Mouse (Mus musculus) liver, embryonic 11.5 days (tissue): ENCODE results near the gene Chia1. TPM values are rescaled to one million over a fixed set of nuclear protein-coding genes. Genes with fewer than 3 reads are reported as not detected.
"Not testable (repeated sequence)": the region's sequence is repeated elsewhere in the genome, so short reads cannot be mapped to it uniquely, and the experiment has no call there.

ENCODE experiments used
- ATAC-seq: fragments of 200-750 bp; cut with Nextera tagmentation; replicated peaks from 2 replicates; pipeline ENCODE4 v1.8.0; 2017; ENCODE audit warnings: moderate number of reproducible peaks, mild to moderate bottlenecking, moderate TSS enrichment, moderate library complexity; ENCODE audit not compliant: low FRiP score
- DNase-seq: peaks from one replicate; pipeline ENCODE4 v3.0.0-alpha.2; 2017; ENCODE audit warnings: low spot score
- H3K27ac ChIP-seq: fragments of 300-500 bp; sonication (generic); 2 replicates; pipeline ENCODE4 v1.5.1; 2014; ENCODE audit warnings: mild to moderate bottlenecking, low read depth, low read length, control low read depth
- H3K27me3 ChIP-seq: fragments of 300-500 bp; sonication (generic); replicated peaks from 2 replicates; pipeline ENCODE4 v1.6.1; 2014; ENCODE audit warnings: low read length, mixed read lengths; ENCODE audit not compliant: control insufficient read depth, insufficient read depth
- H3K36me3 ChIP-seq: fragments of 300-500 bp; sonication (generic); 2 replicates; pipeline ENCODE4 v1.6.1; 2014; ENCODE audit warnings: mild to moderate bottlenecking, low read length, moderate library complexity, mixed read lengths; ENCODE audit not compliant: control insufficient read depth, insufficient read depth
- H3K4me1 ChIP-seq: fragments of 300-500 bp; sonication (generic); replicated peaks from 2 replicates; pipeline ENCODE4 v1.6.1; 2014; ENCODE audit warnings: low read length, mixed read lengths; ENCODE audit not compliant: control insufficient read depth, insufficient read depth
- H3K4me2 ChIP-seq: fragments of 300-500 bp; sonication (generic); 2 replicates; pipeline ENCODE4 v1.6.1; 2014; ENCODE audit warnings: mild to moderate bottlenecking, control low read depth, moderate library complexity
- H3K4me3 ChIP-seq: fragments of 300-500 bp; sonication (generic); 2 replicates; pipeline ENCODE4 v1.5.1; 2014; ENCODE audit warnings: low read depth, low read length, control low read depth
- H3K9ac ChIP-seq: fragments of 300-500 bp; sonication (generic); 2 replicates; pipeline ENCODE4 v1.6.1; 2014; ENCODE audit warnings: low read depth, low read length, control low read depth
- H3K9me3 ChIP-seq: fragments of 300-500 bp; sonication (generic); 2 replicates; pipeline ENCODE4 v1.6.1; 2016; ENCODE audit warnings: low read length, inconsistent platforms, mixed read lengths; ENCODE audit not compliant: control insufficient read depth
- WGBS: fragments of 180-500 bp; shearing (Covaris S2); extraction: QIAGEN DNeasy Blood & Tissue Kit; methylation state at CpG from one replicate; pipeline ENCODE4 v1.1.7; 2014; 5-methylcytosine and 5-hydroxymethylcytosine counted together
- polyA plus RNA-seq: library from polyadenylated mRNA; unstranded; fragments of >200 nt; fragmentation: Nextera tagmentation; extraction: Ambion mirVana; gene quantifications from 2 replicates; pipeline ENCODE4 v1.2.1, GENCODE M21; 2014

The Chia1 gene
- polyA plus RNA-seq, 1 experiment from 2014 or later: not detected

DNA sequence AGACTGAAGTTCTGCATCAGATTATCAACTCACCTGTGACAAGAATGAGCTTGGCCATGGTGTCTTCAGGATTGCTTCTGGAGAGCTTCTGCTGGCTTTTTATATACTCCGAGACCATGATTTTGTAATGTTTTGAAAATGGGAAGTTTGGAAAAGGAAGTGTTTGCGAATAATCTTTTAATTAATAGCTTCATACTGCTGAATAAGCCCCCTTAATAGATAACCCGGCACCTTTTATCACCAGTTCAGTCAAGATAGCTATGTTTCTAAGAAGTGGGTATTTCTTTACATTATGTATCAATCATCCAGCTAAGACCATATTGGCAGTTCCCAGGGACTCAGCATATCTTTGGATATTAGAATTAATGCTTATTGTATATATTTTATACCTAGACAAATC is 54.4 kb downstream of the Chia1 start, which contains the start of gene Chil3:
Gene Chil3 (minus strand): TSS at position 101 of the 400 bp plus-strand sequence.
- no peaks in the 10 kb centered on the region for H3K4me1 ChIP-seq
- H3K27me3 ChIP-seq: no peaks in the 10 kb centered on the region
- ATAC-seq: no peak
- no peak within 1 kb of the TSS for H3K9ac ChIP-seq
- no peak within 1 kb of the TSS for H3K4me3 ChIP-seq
- WGBS: 68% methylated on average over 3 of the region's 3 CpGs
- no peaks in the 10 kb centered on the region; the same call in 1 of the 2 replicates for H3K9me3 ChIP-seq
- H3K4me2 ChIP-seq: no peak within 1 kb of the TSS
- no peaks in the 10 kb centered on the region for H3K36me3 ChIP-seq
- H3K27ac ChIP-seq: no peak within 1 kb of the TSS
- DNase-seq: no peak

DNA sequence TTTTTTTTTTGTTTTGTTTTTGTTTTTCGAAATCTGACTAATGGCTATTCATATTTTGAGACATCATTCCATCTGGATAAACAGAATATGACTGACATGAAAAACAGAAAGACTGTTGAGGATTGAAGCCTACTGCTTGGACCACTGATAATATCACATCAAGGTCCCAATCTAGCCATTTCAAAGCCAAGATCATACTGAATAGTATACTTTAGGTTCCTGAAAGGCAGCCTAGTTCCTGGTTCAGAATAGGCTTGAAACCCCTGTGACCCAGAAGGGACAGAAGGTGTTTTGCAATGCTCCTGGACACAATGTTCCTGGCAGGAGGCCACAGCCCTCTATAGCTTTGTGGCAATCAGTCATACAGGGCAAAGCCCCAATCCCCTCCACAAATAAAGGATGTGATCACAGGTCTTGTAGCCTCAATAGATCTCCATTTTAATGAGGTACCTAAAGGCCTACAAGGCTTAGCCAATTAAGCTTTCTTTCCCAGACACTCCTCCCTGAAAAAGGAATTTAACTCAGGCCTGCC is 57.6 kb downstream of the Chia1 start:
- no peak overlapping the region for H3K4me2 ChIP-seq
- no peaks in the 10 kb centered on the region for H3K27me3 ChIP-seq
- H3K9ac ChIP-seq: no peak overlapping the region
- WGBS: 43% methylated on average over 1 of the region's 1 CpGs
- DNase-seq: no peak
- H3K4me1 ChIP-seq: no peaks in the 10 kb centered on the region
- no peak overlapping the region for H3K27ac ChIP-seq
- no peaks in the 10 kb centered on the region; the same call in 1 of the 2 replicates for H3K9me3 ChIP-seq
- H3K36me3 ChIP-seq: no peaks in the 10 kb centered on the region
- no peak overlapping the region for H3K4me3 ChIP-seq
- no peak for ATAC-seq

DNA sequence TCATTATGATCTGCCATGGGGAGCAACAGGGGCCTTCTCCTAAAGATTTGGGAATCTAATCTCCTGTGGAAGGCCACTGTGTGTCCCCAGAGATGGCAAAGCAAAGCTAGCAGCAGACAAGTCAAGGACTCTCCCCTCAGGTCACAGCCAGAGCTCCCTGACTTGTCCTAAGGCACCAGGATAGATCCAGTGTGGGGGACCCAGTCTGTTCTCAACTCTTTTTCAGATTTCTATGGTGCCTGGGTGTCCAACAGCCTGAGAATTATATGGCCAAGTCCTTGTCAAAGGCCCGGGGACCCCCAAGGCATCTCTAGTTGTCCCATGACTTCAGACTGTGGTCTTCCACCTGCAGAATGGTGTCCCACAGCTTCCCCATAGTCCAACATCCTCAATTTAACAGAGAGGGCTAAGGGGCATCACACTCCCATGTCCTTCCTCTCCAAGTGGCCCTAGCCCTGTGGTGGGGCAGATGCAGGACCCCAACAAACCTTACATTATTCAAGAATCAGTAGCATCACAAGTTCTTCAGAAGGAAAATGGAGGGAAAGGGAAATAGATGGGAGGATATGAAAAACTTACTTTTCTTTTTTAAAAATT is 58.2 kb downstream of the Chia1 start:
- Histone ChIP-seq H3K4me1 (no peaks in the 10 kb centered on the region), H3K36me3 (no peaks in the 10 kb centered on the region), H3K4me2 (no peak overlapping the region), H3K27me3 (no peaks in the 10 kb centered on the region), H3K27ac (no peak overlapping the region), H3K9ac (no peak overlapping the region), H3K4me3 (no peak overlapping the region), H3K9me3 (no peaks in the 10 kb centered on the region; the same call in 1 of the 2 replicates)
- DNase-seq: no peak
- ATAC-seq: peak; percentile 62
- 86% methylated on average over 1 of the region's 1 CpGs for WGBS

DNA sequence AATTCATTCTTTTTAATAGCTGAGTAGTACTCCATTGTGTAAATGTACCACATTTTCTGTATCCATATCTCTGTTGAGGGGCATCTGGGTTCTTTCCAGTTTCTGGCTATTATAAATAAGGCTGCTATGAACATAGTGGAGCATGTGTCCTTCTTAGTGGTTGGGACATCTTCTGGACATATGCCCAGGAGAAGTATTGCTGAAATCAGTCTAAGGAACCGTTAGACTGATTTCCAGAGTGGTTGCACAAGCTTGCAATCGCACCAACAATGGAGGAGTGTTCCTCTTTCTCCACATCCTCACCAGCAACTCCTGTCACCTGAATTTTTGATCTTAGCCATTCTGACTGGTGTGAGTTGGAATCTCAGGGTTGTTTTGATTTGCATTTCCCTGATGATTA is 59.5 kb downstream of the Chia1 start:
- H3K4me1 ChIP-seq, ATAC-seq, H3K4me2 ChIP-seq, DNase-seq, H3K9me3 ChIP-seq, H3K4me3 ChIP-seq, H3K36me3 ChIP-seq, H3K27me3 ChIP-seq, H3K9ac ChIP-seq, H3K27ac ChIP-seq: not testable (repeated sequence)
- WGBS: 70% methylated on average over 2 of the region's 2 CpGs

DNA sequence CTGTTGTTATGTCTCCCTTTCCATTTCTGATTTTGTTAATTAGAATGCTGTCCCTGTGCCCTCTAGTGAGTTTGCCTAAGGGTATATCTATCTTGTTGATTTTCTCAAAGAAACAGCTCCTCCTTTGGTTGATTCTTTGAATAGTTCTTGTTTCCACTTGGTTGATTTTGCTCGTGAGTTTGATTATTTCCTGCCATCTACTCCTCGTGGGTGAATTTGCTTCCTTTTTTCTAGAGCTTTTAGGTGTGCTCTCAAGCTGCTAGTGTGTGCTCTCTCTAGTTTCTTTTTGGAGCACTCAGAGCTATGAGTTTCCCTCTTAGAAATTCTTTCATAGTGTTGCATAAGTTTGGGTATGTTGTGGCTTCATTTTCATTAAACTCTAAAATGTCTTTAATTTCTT is 61.9 kb downstream of the Chia1 start:
- not testable (repeated sequence) for H3K36me3 ChIP-seq, H3K4me2 ChIP-seq, ATAC-seq, H3K9ac ChIP-seq, DNase-seq, H3K4me3 ChIP-seq, H3K27me3 ChIP-seq, H3K4me1 ChIP-seq, H3K9me3 ChIP-seq, H3K27ac ChIP-seq
- WGBS: 55% methylated on average over 2 of the region's 2 CpGs

DNA sequence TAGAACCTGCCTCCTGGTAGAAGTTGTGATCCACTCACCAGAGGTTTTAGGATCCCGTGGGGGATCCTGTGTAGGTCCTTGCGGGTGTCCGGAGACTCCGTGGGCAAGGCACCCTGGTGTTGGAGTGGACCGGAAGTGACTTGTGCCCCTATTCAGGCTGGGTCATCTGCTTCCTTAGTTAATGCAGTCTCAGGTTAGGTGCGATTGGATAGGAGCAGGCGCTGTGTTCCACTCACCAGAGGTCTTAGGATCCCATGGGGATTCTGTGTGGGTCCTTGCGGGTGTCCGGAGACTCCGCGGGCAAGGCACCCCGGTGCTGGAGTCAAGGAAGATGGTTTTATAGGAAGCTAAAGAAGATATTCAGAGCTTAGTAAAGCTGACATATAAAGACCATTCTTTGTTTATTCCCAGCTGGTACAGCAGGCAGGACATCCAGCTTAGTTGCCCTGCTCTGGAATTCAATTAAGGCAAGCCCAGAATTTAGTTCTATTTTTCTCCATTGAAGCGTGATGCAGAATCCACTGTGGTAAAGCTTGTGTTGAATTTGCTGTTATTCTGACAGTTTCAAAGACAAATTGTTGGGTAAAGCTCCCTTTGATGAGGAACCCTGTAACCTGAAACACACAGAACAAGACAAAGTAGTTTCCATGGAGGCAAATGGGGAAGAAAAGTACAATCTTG is 64.6 kb downstream of the Chia1 start:
- Histone ChIP-seq H3K27ac (no peak overlapping the region), H3K4me3 (no peak overlapping the region), H3K4me2 (no peak overlapping the region), H3K9me3 (peaks cover 8% of the 10 kb centered on the region; the same call in 1 of the 2 replicates), H3K36me3 (no peaks in the 10 kb centered on the region), H3K27me3 (no peaks in the 10 kb centered on the region), H3K9ac (no peak overlapping the region), H3K4me1 (no peaks in the 10 kb centered on the region)
- WGBS: 83% methylated on average over 13 of the region's 13 CpGs
- ATAC-seq (no peak), DNase-seq (no peak)

Other genes starting within 250 kb of the Chia1 start
- gene Adora3, start 242.4 kb upstream of the Chia1 start, polyA plus RNA-seq: 0.36 and 0.92 TPM in 2 replicates
- 0.26 and 0.27 TPM in 2 replicates for gene Tmigd3, start 242.3 kb upstream of the Chia1 start, polyA plus RNA-seq
- gene I830077J02Rik, start 180.6 kb upstream of the Chia1 start, polyA plus RNA-seq: 5.6 and 5.9 TPM in 2 replicates
- 154 and 167 TPM in 2 replicates for gene Wdr77, start 153.9 kb upstream of the Chia1 start, polyA plus RNA-seq
- 499 and 512 TPM in 2 replicates for gene Atp5f1, start 153.1 kb upstream of the Chia1 start, polyA plus RNA-seq
- 1.0 and 1.7 TPM in 2 replicates for gene Ovgp1, start 139.5 kb upstream of the Chia1 start, polyA plus RNA-seq
- not detected in 2 replicates for gene Pifo, start 98.6 kb upstream of the Chia1 start, polyA plus RNA-seq
- not detected in 2 replicates for gene Chil5, start 80.4 kb upstream of the Chia1 start, polyA plus RNA-seq
- not detected in 2 replicates for gene Chil3, start 54.3 kb downstream of the Chia1 start, polyA plus RNA-seq
- not detected in 2 replicates for gene Chil4, start 106.3 kb downstream of the Chia1 start, polyA plus RNA-seq